Mouse (Mus musculus): Measurements from ENCODE around the gene Nek11.
"Not testable (repeated sequence)": the region's sequence is repeated elsewhere in the genome, so short reads cannot be mapped to it uniquely, and the experiment has no call there.

The Nek11 gene

GRCm38 (mm10) chr9:105136404-105136803, 258.9 kb downstream of the Nek11 start:
- no peak for DNase-seq (ENCODE audit: low spot score in 2 of 2)

DNA sequence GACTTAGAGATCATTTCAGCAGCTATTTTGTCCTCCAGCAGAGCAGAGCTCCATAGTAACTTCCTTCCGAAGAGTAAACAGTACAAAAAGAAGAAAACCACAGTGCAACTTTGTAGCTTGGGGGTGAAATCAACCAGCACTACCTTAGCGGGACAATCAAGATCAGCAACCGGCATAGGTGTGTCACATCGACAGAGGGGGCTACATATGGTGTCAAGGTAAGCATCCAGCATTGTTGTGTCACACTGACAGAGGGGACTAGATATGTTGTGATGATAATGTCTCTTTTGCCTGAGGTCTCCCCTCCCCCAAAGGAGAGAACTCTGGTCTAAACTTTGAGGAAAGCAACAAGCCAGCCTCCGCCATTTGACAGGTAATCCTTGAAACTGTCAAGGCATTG, 260.8 kb downstream of the Nek11 start:
- DNase-seq (ENCODE audit: low spot score in 2 of 2): no peak

DNA sequence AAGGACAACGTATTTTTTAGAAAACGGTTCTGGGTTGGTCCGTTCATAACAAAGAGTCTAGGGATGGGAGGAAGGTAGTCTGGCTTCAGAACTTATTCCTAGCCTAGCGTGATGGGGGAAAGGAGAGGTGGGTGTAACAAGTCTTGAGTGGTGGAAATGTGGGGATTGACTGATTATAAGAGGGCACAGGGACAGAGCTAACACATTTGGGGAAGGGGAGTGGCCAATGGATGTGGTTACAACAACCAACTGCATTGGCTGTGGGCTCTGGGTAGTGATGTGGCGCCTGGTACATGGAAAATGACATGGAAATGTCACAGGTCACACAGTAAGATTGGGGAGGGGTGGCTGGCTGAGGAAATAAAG, 263.3 kb downstream of the Nek11 start:
- DNase-seq (ENCODE audit: low spot score in 2 of 2): no peak

- DNase-seq (ENCODE audit: low spot score in 2 of 2): peak; percentile 81 to 82
Measured at GRCm38 (mm10) chr9:105131253-105132001, 263.9 kb downstream of the Nek11 start, which contains the start of gene Nudt16. Gene Nudt16 (minus strand): TSS chr9:105131824.

DNA sequence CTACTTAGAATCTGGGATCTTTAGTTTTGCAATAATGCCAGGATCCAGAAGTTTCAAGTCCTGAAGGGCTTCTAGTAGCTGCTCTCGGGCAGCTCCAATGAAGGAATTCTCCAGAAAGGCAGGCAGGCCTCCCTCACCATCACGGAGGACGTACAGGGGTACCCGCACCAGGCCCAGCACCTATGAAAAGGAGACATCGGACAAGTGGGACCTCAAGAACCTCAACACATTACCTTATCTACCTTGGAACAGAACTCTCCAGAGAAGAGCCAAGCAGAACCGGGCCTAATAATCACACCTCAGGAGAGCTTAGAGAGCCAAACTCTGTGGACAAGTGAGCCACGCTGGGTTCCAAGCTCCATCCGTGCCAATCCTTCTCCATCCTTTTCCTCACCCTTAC, 265.0 kb downstream of the Nek11 start:
- DNase-seq (ENCODE audit: low spot score in 2 of 2): no peak

DNA sequence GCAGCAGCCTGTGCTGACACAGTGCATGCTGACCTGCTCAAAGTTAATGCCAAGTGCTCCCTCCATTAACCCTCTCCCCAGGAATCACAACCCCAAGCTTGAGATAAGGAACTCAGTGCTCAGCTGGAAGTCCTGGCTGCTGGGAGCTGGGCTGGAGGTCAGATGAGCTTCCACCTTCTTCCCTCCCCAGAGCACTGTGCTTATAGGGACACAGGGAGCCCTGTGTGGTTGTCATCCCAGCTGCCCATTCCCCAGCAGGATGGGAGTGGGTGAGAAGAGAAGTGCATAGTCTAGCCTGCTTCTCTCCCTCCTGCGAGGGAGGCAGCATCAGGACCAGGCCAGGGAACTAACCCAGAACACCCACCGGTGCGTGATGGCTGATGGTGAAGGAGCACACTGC, 270.1 kb downstream of the Nek11 start:
- not testable (repeated sequence) for DNase-seq (ENCODE audit: low spot score in 2 of 2)

All from frontal cortex, postnatal 14 days (tissue).